9 mouse cellular contexts compared by ENCODE assay signal in genomic region chr14:78733366-78734076, GRCm38 (mm10). TPM values are rescaled to one million over a fixed set of nuclear protein-coding genes. Genes with fewer than 3 reads are reported as not detected.
DNase-seq lines count a peak whose midpoint lies in the region; ATAC-seq and TF ChIP-seq lines count a peak whose summit lies in the region.
"Had no signal": no experiment of that assay in that cellular context is flagged by ENCODE, and none has a peak within 500 bp of the region (broad histone marks: within the 10 kb centered on the region; RNA-seq: fewer than 3 reads in every experiment).

No protein-coding gene starts in this region.

- H3K4me2 ChIP-seq in embryonic facial prominence, embryonic 13.5 days = peak overlapping the region; percentile 99
- peak overlapping the region; percentile 93 for H3K4me2 ChIP-seq in hindbrain, embryonic 13.5 days
- peak overlapping the region; percentile 97 for H3K4me2 ChIP-seq in liver, embryonic 11.5 days

- H3K4me3 ChIP-seq in embryonic facial prominence, embryonic 13.5 days = peak overlapping the region; percentile 80
- H3K4me3 ChIP-seq in hindbrain, embryonic 13.5 days = peak overlapping the region; percentile 80
- peak overlapping the region; percentile 72 for H3K4me3 ChIP-seq in liver, embryonic 11.5 days (ENCODE audit: low read depth, low read length)
- peak overlapping the region; percentile 67; the same call in 1 of the 2 replicates for H3K4me3 ChIP-seq in olfactory bulb, adult 2 months (ENCODE audit: insufficient read depth, low read depth, low read length)

- no peak for TF ChIP-seq POLR2A in olfactory bulb, adult 2 months (IDR thresholded peaks at IDR 0.05; ENCODE audit: insufficient read depth, low read depth, low read length)

- WGBS in embryonic facial prominence, embryonic 13.5 days = 20% methylated on average over 12 of the region's 12 CpGs
- 18% methylated on average over 12 of the region's 12 CpGs for WGBS in hindbrain, embryonic 13.5 days
- 37% methylated on average over 12 of the region's 12 CpGs for WGBS in liver, embryonic 11.5 days
- WGBS in olfactory bulb, adult 2 months = 47% methylated on average over 12 of the region's 12 CpGs

- no peak overlapping the region for H3K27ac ChIP-seq in embryonic facial prominence, embryonic 13.5 days
- peak overlapping the region; percentile 95 for H3K27ac ChIP-seq in hindbrain, embryonic 13.5 days
- H3K27ac ChIP-seq in liver, embryonic 11.5 days (ENCODE audit: low read depth, low read length) = no peak overlapping the region
- no peak overlapping the region for H3K27ac ChIP-seq in olfactory bulb, adult 2 months (ENCODE audit: insufficient read depth, low read depth, low read length)

- ATAC-seq in embryonic facial prominence, embryonic 13.5 days (ENCODE audit: insufficient number of reproducible peaks, insufficient read depth, low FRiP score, low TSS enrichment, low read depth) = no peak
- no peak for ATAC-seq in hindbrain, embryonic 13.5 days (ENCODE audit: low FRiP score)
- ATAC-seq in liver, embryonic 11.5 days (replicated peaks; ENCODE audit: low FRiP score) = no peak
- no peak for ATAC-seq in activated CD4-positive, CD25-positive, alpha-beta regulatory T cell, adult 4 months

- H3K9ac ChIP-seq in embryonic facial prominence, embryonic 13.5 days = peak overlapping the region; percentile 86
- H3K9ac ChIP-seq in hindbrain, embryonic 13.5 days = peak overlapping the region; percentile 93
- peak overlapping the region; percentile 75; the same call in 1 of the 2 replicates for H3K9ac ChIP-seq in liver, embryonic 11.5 days (ENCODE audit: low read depth, low read length)

- peaks cover 19% of the 10 kb centered on the region for H3K4me1 ChIP-seq in embryonic facial prominence, embryonic 13.5 days
- H3K4me1 ChIP-seq in hindbrain, embryonic 13.5 days (replicated peaks) = peaks cover 24% of the 10 kb centered on the region
- H3K4me1 ChIP-seq in liver, embryonic 11.5 days (replicated peaks; ENCODE audit: control insufficient read depth, insufficient read depth, low read length) = peaks cover 3% of the 10 kb centered on the region; the same call in 1 of the 2 replicates
- H3K4me1 ChIP-seq in olfactory bulb, adult 2 months (ENCODE audit: control insufficient read depth, insufficient read depth, low read length) = peaks cover 14% of the 10 kb centered on the region

- peak; percentile 26 to 39 for DNase-seq in cerebellum, postnatal 10 days
- DNase-seq in cerebellum, adult 8-10 months = no peak
- no peak for DNase-seq in liver, embryonic 11.5 days (ENCODE audit: low spot score)
- no peak for DNase-seq in ovary, postnatal 14 days (ENCODE audit: low spot score)

- H3K36me3 ChIP-seq in embryonic facial prominence, embryonic 13.5 days = no peaks in the 10 kb centered on the region
- no peaks in the 10 kb centered on the region for H3K36me3 ChIP-seq in hindbrain, embryonic 13.5 days
- H3K36me3 ChIP-seq in liver, embryonic 11.5 days (ENCODE audit: control insufficient read depth, insufficient read depth, low read length) = no peaks in the 10 kb centered on the region

- H3K27me3 ChIP-seq in embryonic facial prominence, embryonic 13.5 days = peaks cover 30% of the 10 kb centered on the region
- peaks cover 14% of the 10 kb centered on the region; the same call in 1 of the 2 replicates for H3K27me3 ChIP-seq in hindbrain, embryonic 13.5 days
- peaks cover 39% of the 10 kb centered on the region for H3K27me3 ChIP-seq in liver, embryonic 11.5 days (replicated peaks; ENCODE audit: control insufficient read depth, insufficient read depth, low read length)
- H3K27me3 ChIP-seq: Patski had no signal

- no peaks in the 10 kb centered on the region for H3K9me3 ChIP-seq in embryonic facial prominence, embryonic 13.5 days
- no peaks in the 10 kb centered on the region for H3K9me3 ChIP-seq in hindbrain, embryonic 13.5 days
- no peaks in the 10 kb centered on the region for H3K9me3 ChIP-seq in liver, embryonic 11.5 days (ENCODE audit: control insufficient read depth, low read length)

- no peak for TF ChIP-seq CTCF in olfactory bulb, adult 2 months (IDR thresholded peaks at IDR 0.05; ENCODE audit: insufficient read depth, low read depth, low read length)

RNA-seq across cellular contexts. Expression of gene Dgkh, which starts 0.9 kb away (rescaled TPM):
- polyA plus RNA-seq in embryonic facial prominence, embryonic 13.5 days (2015; fragmentation: Nextera tagmentation; extraction: Ambion mirVana) = 1.7 and 1.8 TPM in 2 replicates
- polyA plus RNA-seq in hindbrain, embryonic 13.5 days (2015; fragmentation: Nextera tagmentation; extraction: Ambion mirVana) = 2.3 and 2.9 TPM in 2 replicates
- 1.1 and 1.2 TPM in 2 replicates for polyA plus RNA-seq in liver, embryonic 11.5 days (2014; fragmentation: Nextera tagmentation; extraction: Ambion mirVana)
- not detected in 2 replicates for polyA plus RNA-seq in olfactory bulb, adult 2 months (2012; ENCODE audit: insufficient read depth, insufficient read length, low replicate concordance, missing spikeins)
- polyA plus RNA-seq in activated CD4-positive, CD25-positive, alpha-beta regulatory T cell, adult 4 months (2017; shearing (Covaris generic)) = 1 to 10 TPM; 1.6 to 2.7 TPM

Comparison
In these comparisons a context has a peak if more than half of its experiments do, and no peak if none do; other contexts are left out.
1. DNase-seq: peak in cerebellum, postnatal 10 days (2 of 2); none in cerebellum, adult 8-10 months (single experiment), liver, embryonic 11.5 days (single experiment) and ovary, postnatal 14 days (single experiment).
2. Peak in every context shown above with its lines, with median percentiles within 50 percentile points of each other: H3K4me2 ChIP-seq, H3K4me3 ChIP-seq and H3K9ac ChIP-seq.